Mouse (Mus musculus) embryonic facial prominence, embryonic 10.5 days (tissue): ENCODE measurements around the gene Lypd1. TPM values are rescaled to one million over a fixed set of nuclear protein-coding genes. Genes with fewer than 3 reads are reported as not detected.

Experiments
- DNase-seq: peaks from one replicate; pipeline ENCODE4 v3.0.0-alpha.2; 2017; ENCODE audit warnings: low spot score
- H3K27ac ChIP-seq: fragments of 300-500 bp; sonication (generic); replicated peaks from 2 replicates; pipeline ENCODE4 v1.5.1; 2016; ENCODE audit warnings: mild to moderate bottlenecking
- H3K27me3 ChIP-seq: fragments of 300-500 bp; sonication (generic); replicated peaks from 2 replicates; pipeline ENCODE4 v1.6.1; 2016; ENCODE audit warnings: low read depth, mild to moderate bottlenecking; ENCODE audit not compliant: poor library complexity, severe bottlenecking
- H3K36me3 ChIP-seq: fragments of 300-500 bp; sonication (generic); replicated peaks from 2 replicates; pipeline ENCODE4 v1.6.1; 2016; ENCODE audit warnings: mild to moderate bottlenecking, moderate library complexity
- H3K4me1 ChIP-seq: fragments of 300-500 bp; sonication (generic); 2 replicates; pipeline ENCODE4 v1.6.1; 2016
- H3K4me3 ChIP-seq: fragments of 300-500 bp; sonication (generic); 2 replicates; pipeline ENCODE4 v1.5.1; 2016; ENCODE audit warnings: mild to moderate bottlenecking, moderate library complexity
- H3K9me3 ChIP-seq: fragments of 300-500 bp; sonication (generic); 2 replicates; pipeline ENCODE4 v1.6.1; 2016; ENCODE audit warnings: mild to moderate bottlenecking
- WGBS: fragments of 180-500 bp; shearing (Covaris S2); methylation state at CpG from one replicate; pipeline ENCODE4 v1.1.7; 2016; 5-methylcytosine and 5-hydroxymethylcytosine counted together
- polyA plus RNA-seq: library from polyadenylated mRNA; unstranded; fragments of >200 nt; fragmentation: Nextera tagmentation; extraction: Ambion mirVana; gene quantifications from 2 replicates; pipeline ENCODE4 v1.2.1, GENCODE M21; 2016

The Lypd1 gene
- polyA plus RNA-seq, result 3.6 and 5.0 TPM in 2 replicates

DNA sequence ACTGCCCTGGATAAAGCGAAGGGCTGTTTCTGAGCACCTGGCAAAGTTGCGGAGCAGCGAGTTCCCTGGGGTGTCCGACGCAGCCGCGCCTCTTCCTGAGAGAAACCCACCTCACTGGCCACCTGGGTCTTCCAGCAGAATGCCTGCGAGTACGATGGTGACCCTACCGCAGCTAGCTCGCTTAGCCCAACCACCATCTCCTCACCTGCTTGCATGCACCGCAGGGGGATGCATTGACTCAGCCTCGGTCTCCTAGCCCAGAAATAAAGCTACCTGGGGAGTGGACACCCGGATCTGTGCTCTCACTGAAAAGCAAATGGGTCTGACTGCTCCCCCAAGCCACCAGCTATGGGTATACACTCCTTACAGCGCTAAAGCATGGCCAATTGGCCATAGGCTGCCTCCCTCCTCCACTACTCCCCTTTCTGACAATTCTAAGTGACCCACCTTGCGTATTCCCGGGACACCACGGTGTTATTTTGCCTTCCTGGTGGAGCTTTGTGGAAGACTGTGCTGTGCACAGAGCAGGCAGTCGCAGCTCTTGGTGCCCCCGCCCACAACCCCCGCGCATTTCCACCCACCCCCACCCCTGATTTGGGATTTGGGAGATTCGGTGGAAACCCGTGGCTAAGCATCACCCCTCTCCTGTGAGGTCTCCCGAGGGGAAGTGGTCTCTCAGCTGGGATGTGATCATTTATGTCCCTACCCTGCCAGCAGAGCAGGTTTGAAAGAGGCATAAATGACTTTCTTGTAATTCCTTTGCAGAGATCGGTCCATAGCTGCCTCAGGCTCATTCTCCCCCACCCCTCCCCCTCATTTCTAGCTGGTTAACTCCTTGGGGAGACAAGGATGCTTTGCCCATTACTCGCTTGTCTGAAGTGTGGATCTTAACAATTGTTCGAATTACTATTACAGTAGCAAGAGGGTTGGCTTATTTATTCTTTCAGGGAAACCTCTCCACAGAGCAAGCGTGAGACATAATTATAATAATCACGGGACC, at the start of gene Lypd1:
Gene Lypd1 (minus strand): TSS at position 501 of the 1,000 bp plus-strand sequence.
- peak; percentile 25 for DNase-seq
- Histone ChIP-seq H3K36me3 (no peaks in the 10 kb centered on the region), H3K4me1 (peaks cover 41% of the 10 kb centered on the region), H3K27me3 (peaks cover 85% of the 10 kb centered on the region), H3K9me3 (no peaks in the 10 kb centered on the region), H3K4me3 (peak within 1 kb of the TSS; percentile 65), H3K27ac (peak within 1 kb of the TSS; percentile 51; the same call in 1 of the 2 replicates)
- WGBS, result 4% methylated on average over 30 of the region's 30 CpGs

DNA sequence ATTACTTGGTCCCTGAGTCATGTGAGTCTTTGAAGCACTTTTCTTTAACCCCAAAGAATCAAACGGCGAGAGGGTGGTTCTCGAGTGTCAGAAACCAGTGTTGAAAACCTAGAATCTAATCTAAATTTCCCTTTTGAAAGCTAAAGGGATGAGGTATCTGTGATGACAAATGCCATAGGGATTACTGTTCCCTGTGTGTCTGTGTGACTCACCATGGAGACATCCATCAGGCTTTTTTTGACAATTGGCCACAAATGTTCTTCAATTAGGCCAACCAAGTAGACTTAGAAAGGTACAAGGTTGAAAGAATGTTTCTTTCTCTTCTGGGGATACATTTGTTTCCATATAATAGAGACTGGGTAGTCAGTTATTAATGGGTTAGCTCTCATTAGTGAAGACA, 38.1 kb upstream of the Lypd1 start:
- no peaks in the 10 kb centered on the region for H3K27me3 ChIP-seq
- H3K4me1 ChIP-seq, result no peaks in the 10 kb centered on the region
- WGBS, result 85% methylated on average over 3 of the region's 3 CpGs
- no peak for DNase-seq
- H3K27ac ChIP-seq, result no peak overlapping the region
- H3K9me3 ChIP-seq, result no peaks in the 10 kb centered on the region
- H3K36me3 ChIP-seq, result no peaks in the 10 kb centered on the region
- no peak overlapping the region for H3K4me3 ChIP-seq

DNA sequence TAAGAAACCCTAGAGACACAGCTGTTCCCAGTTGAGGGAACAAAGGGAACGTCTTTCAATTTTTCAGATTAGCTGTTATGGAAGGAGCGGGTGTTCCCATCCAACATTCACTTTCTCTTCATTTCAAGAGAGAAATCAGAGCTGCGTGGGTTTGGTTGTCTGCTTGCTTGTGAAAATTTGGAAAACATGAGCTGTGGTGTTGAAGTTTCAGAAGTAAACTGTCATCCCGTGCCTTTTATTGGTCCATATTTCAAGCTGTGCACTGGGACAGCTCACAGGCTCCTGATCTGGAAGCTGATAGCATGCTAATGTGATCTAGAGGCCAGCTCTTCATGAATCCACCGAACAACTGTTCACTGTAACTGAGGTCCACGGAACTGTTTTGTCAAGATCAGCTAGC, 36.2 kb upstream of the Lypd1 start:
- no peak overlapping the region for H3K27ac ChIP-seq
- H3K4me1 ChIP-seq, result no peaks in the 10 kb centered on the region
- H3K27me3 ChIP-seq, result no peaks in the 10 kb centered on the region
- 87% methylated on average over 6 of the region's 6 CpGs for WGBS
- no peak for DNase-seq
- no peak overlapping the region for H3K4me3 ChIP-seq
- no peaks in the 10 kb centered on the region for H3K36me3 ChIP-seq
- H3K9me3 ChIP-seq, result no peaks in the 10 kb centered on the region

DNA sequence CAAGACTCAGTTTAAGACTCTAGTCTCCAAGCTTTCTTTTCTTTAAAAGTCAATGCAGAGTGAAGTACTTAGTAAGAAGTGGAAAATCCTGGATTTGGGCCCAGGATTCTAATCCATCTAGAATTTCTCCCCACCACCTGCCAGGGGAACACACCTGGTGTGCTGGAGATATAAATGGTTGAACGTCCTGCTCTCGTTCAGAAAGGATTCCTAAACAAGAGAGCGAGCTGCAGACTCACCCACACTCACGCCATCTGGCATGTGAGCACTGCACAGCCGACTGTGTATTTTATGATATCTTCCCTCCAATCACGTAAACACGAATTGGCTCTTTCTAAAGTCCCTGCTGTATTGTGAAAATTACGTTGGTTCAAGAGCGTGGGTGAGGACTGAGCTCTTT, 32.2 kb upstream of the Lypd1 start:
- H3K9me3 ChIP-seq, result no peaks in the 10 kb centered on the region
- no peaks in the 10 kb centered on the region for H3K36me3 ChIP-seq
- H3K27ac ChIP-seq, result no peak overlapping the region
- no peak for DNase-seq
- H3K4me1 ChIP-seq, result no peaks in the 10 kb centered on the region
- H3K27me3 ChIP-seq, result no peaks in the 10 kb centered on the region
- no peak overlapping the region for H3K4me3 ChIP-seq
- 82% methylated on average over 9 of the region's 9 CpGs for WGBS

DNA sequence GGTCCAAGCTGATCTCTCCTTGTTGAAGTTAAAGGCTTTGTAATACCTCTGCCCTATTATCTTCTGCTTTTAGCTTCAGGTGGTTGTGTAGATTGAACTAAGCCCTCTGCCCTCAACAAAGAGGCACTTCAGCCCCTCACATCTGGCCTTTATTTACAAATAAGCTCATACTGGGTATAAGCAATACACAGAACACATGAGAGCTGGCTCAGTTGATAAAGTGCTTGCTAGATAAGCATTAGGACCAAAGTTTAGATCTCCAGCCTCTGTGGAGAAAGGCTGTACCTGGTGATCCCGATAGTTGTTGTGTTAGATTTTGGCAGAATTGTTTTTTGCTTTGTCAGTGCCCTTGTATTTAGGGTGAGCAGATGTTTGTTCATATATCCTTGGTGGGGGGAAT, 30.4 kb upstream of the Lypd1 start:
- no peak overlapping the region for H3K27ac ChIP-seq
- H3K27me3 ChIP-seq, result no peaks in the 10 kb centered on the region
- WGBS, result 92% methylated on average over 1 of the region's 1 CpGs
- no peaks in the 10 kb centered on the region for H3K9me3 ChIP-seq
- no peaks in the 10 kb centered on the region for H3K36me3 ChIP-seq
- DNase-seq, result no peak
- H3K4me3 ChIP-seq, result no peak overlapping the region
- H3K4me1 ChIP-seq, result no peaks in the 10 kb centered on the region

DNA sequence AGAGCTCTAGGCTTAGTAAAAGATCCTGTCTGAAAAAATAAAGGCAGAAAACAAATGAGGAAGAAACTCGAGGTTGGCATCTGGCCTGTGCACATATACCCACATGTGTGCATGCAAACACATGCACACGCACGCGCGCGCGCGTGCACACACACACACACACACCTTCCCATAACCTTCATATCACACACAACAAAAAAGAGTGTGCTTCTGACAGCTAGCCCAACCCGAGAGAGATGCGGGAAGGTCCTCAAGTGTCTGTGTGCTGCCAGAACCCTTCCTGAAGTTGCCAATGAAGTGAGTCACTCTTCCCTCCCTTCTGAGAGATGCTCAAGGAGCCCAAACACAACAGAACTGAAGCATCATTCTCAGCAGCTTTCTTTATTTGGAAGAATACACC, 12.6 kb upstream of the Lypd1 start:
- Histone ChIP-seq H3K4me1 (no peaks in the 10 kb centered on the region), H3K4me3 (no peak overlapping the region), H3K36me3 (no peaks in the 10 kb centered on the region), H3K27me3 (no peaks in the 10 kb centered on the region), H3K27ac (no peak overlapping the region), H3K9me3 (no peaks in the 10 kb centered on the region)
- DNase-seq, result no peak
- WGBS, result 92% methylated on average over 10 of the region's 10 CpGs

DNA sequence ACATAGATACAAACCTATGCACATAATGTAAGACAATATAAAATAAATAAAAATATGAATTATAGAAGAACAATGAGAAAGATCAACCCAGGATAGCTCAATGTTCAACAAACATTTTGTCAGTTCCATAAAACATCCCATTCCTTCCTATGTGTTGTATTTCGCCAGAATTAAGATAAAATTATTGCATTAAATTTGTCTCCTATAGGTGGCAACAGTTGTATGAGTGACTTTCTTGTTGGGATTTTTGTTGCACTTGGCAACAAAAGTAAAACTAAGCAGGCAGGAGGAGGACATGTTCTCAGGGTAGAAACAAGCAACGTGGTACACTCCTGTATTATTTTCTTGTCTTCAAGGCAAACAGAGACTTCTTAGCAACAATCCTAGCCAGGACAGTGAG, 10.2 kb upstream of the Lypd1 start:
- no peak for DNase-seq

DNA sequence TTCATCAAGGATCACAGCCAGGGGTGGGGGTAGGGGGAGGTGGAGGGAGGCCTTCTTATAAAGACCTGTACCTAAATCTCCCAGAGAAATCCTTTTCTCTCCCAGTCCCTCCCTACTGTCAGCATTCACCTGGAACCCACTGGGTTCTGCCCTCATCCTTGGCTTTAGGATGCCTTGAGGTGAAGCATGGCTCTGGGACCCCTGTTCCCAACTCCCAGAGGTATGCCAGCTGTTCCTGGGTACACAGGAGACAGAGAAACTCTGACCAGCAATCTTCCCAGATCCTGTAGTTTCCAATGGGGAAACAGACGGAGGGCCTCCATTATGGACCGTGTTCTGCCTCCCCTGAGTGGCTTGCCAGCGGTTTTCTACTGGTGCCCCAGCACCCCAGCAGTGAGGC, 7.8 kb upstream of the Lypd1 start:
- Histone ChIP-seq H3K36me3 (no peaks in the 10 kb centered on the region), H3K9me3 (no peaks in the 10 kb centered on the region), H3K27ac (no peak overlapping the region), H3K27me3 (peaks cover 8% of the 10 kb centered on the region), H3K4me1 (no peaks in the 10 kb centered on the region), H3K4me3 (no peak overlapping the region)
- DNase-seq, result no peak
- 89% methylated on average over 3 of the region's 3 CpGs for WGBS

More for the DNA sequence above, 10.2 kb upstream of the Lypd1 start:
- Histone ChIP-seq H3K9me3 (no peaks in the 10 kb centered on the region), H3K36me3 (no peaks in the 10 kb centered on the region), H3K4me3 (no peak overlapping the region), H3K4me1 (no peaks in the 10 kb centered on the region), H3K27me3 (no peaks in the 10 kb centered on the region), H3K27ac (no peak overlapping the region)
- WGBS, result 84% methylated on average over 2 of the region's 2 CpGs

DNA sequence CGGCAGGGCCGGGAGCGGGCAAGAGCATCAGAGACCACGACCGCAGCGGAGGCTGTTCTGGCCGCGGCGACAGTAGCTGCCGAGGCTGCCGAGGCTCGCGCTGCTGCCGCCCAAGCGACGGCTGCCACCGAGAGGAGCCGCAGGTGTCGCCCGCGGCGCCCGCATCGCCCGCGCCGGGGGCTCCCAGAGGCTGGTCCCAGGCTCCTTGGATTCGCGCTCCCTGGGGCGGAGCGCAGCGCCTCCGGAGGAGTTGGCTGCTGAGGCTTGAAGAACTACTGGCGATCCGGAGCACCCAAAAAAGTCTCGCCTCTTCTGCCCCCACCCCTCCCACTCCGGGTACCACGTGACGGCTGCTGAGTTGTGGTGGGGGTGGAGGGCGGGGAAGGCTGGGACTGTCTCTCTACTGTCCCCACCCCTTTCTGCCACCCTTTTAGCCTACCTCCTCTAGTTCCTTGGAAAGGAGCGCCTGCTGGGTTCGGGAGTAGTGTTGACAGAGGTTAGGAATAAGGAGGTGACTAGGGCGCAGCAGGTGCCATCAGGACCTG, 928 bp downstream of the Lypd1 start:
- no peaks in the 10 kb centered on the region for H3K36me3 ChIP-seq
- H3K4me1 ChIP-seq, result peaks cover 41% of the 10 kb centered on the region
- H3K4me3 ChIP-seq, result peak overlapping the region; percentile 65
- peak; percentile 60 for DNase-seq
- no peaks in the 10 kb centered on the region for H3K9me3 ChIP-seq
- WGBS, result under 1% methylated on average over 43 of the region's 43 CpGs
- peaks cover 90% of the 10 kb centered on the region for H3K27me3 ChIP-seq
- H3K27ac ChIP-seq, result peak overlapping the region; percentile 51

DNA sequence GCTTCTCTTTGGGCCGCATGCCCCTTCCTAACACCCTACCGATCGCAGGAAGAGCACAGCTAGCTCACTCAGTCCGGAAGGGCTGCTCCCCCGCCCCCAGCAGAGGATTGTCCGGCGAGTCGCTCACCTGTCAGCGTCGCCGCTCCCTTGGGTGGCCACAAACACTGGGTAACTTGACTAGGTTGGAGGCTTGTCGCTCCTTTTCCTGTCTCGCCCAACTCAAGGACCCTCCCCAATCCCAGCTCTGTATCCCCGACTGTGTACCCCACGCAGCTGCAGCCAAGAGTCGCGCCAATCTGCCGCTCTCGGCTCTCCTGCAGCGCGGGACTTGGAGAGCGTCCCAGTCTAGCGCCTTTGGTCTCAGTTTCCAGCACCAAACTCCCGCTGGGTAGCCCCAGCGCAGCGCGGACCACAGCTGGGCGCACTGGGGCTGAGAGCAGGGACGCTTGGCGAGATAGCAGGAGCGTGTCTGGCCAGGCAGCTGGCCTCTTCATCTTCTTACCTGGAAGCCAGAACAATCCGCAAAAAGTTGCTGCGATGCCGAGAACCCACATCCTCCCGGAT, 1.5 kb downstream of the Lypd1 start:
- Histone ChIP-seq H3K9me3 (no peaks in the 10 kb centered on the region), H3K27ac (peak overlapping the region; percentile 51), H3K27me3 (peaks cover 89% of the 10 kb centered on the region), H3K4me1 (peaks cover 41% of the 10 kb centered on the region), H3K4me3 (peak overlapping the region; percentile 65), H3K36me3 (no peaks in the 10 kb centered on the region)
- WGBS, result under 1% methylated on average over 35 of the region's 35 CpGs
- peak; percentile 56 for DNase-seq

DNA sequence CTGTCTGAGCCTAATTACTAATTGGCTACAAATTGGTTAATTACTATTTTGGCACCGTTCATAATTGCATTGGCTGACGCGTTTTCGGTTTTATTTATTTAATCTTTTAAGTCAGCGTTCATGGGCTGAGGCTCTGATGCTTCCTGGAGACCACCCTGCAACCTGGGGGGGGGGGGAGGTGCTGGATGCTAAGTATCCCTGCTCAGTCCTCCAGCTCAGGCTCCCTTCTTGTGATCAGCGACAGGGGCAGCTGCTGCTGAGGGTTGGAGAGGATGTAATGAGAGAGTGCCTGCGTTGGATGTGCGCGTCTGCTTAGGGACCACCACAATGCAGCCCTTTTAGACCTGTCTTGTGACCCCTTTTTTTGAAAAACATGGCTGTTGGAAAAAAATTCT, 2.0 kb downstream of the Lypd1 start:
- no peaks in the 10 kb centered on the region for H3K36me3 ChIP-seq
- DNase-seq, result peak; percentile 43
- peaks cover 83% of the 10 kb centered on the region for H3K27me3 ChIP-seq
- H3K27ac ChIP-seq, result no peak overlapping the region
- WGBS, result 2% methylated on average over 9 of the region's 9 CpGs
- H3K4me1 ChIP-seq, result peaks cover 41% of the 10 kb centered on the region
- no peaks in the 10 kb centered on the region for H3K9me3 ChIP-seq
- H3K4me3 ChIP-seq, result peak overlapping the region; percentile 65

DNA sequence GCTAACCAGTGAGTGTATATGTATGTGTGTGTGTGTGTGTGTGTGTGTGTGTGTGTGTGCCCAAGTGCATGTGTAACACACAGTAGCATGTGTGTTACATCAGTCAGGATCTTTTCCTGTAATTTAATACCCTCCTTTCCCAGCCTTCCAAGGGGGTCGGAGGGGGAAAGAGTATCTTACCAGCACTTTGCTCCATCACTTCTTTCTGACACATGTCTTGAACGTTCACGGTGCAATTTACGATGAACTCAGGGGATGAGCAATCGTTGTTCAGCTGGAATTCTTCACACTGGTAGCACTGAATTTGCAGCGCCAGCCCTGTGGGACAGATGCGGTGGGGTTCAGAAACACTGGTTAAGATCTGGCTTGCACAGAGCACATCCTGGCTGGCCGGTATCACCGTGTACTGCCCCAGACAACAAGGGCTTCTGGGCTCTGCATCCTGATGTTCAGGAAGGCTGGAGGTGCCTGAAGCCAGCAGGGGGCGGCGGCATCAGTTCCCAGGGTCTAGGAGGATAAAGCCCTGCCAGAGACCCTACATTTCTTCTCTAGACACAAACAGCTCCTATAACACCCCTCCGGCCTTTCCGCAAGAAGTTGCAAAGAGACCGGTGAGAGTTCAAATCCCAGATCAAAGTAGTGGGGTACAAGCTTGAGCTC, 2.6 kb downstream of the Lypd1 start:
- H3K27ac ChIP-seq, result no peak overlapping the region
- no peaks in the 10 kb centered on the region for H3K36me3 ChIP-seq
- no peaks in the 10 kb centered on the region for H3K9me3 ChIP-seq
- peak overlapping the region; percentile 65 for H3K4me3 ChIP-seq
- WGBS, result 10% methylated on average over 14 of the region's 14 CpGs
- peaks cover 41% of the 10 kb centered on the region for H3K4me1 ChIP-seq
- peak; percentile 80 for DNase-seq
- H3K27me3 ChIP-seq, result peaks cover 78% of the 10 kb centered on the region
